Mouse (Mus musculus) lung, embryonic 16.5 days (tissue): ENCODE data around the gene Trhr2. TPM values are rescaled to one million over a fixed set of nuclear protein-coding genes. Genes with fewer than 3 reads are reported as not detected.

ENCODE experiments used
- ATAC-seq: fragments of 200-750 bp; cut with Nextera tagmentation; 2 replicates; pipeline ENCODE4 v1.8.0; 2017; ENCODE audit warnings: low read depth, mild to moderate bottlenecking, moderate library complexity
- H3K27ac ChIP-seq: fragments of 300-500 bp; sonication (generic); 2 replicates; pipeline ENCODE4 v1.5.1; 2014; ENCODE audit warnings: mild to moderate bottlenecking, control low read depth, low read length
- H3K27me3 ChIP-seq: fragments of 300-500 bp; sonication (generic); 2 replicates; pipeline ENCODE4 v1.6.1; 2014; ENCODE audit warnings: low read depth, low read length, mixed read lengths; ENCODE audit not compliant: control insufficient read depth, insufficient read depth
- H3K36me3 ChIP-seq: fragments of 300-500 bp; sonication (generic); 2 replicates; pipeline ENCODE4 v1.6.1; 2014; ENCODE audit warnings: low read length; ENCODE audit not compliant: control insufficient read depth, insufficient read depth
- H3K4me1 ChIP-seq: fragments of 300-500 bp; sonication (generic); replicated peaks from 2 replicates; pipeline ENCODE4 v1.6.1; 2014; ENCODE audit warnings: low read length, mixed read lengths; ENCODE audit not compliant: control insufficient read depth, insufficient read depth
- H3K4me2 ChIP-seq: fragments of 300-500 bp; sonication (generic); 2 replicates; pipeline ENCODE4 v1.6.1; 2014; ENCODE audit warnings: low read depth, low read length, control low read depth
- H3K4me3 ChIP-seq: fragments of 300-500 bp; sonication (generic); 2 replicates; pipeline ENCODE4 v1.5.1; 2014; ENCODE audit warnings: mild to moderate bottlenecking, low read length, control low read depth
- H3K9ac ChIP-seq: fragments of 300-500 bp; sonication (generic); 2 replicates; pipeline ENCODE4 v1.6.1; 2014; ENCODE audit warnings: low read length, control low read depth
- H3K9me3 ChIP-seq: fragments of 300-500 bp; sonication (generic); 2 replicates; pipeline ENCODE4 v1.6.1; 2016; ENCODE audit warnings: low read length; ENCODE audit not compliant: control insufficient read depth
- WGBS: fragments of 180-500 bp; shearing (Covaris S2); extraction: QIAGEN DNeasy Blood & Tissue Kit; methylation state at CpG from one replicate; pipeline ENCODE4 v1.1.7; 2014; 5-methylcytosine and 5-hydroxymethylcytosine counted together
- polyA plus RNA-seq: library from polyadenylated mRNA; unstranded; fragments of >200 nt; fragmentation: Nextera tagmentation; extraction: Ambion mirVana; gene quantifications from 2 replicates; pipeline ENCODE4 v1.2.1, GENCODE M21; 2015

Trhr2 gene
- polyA plus RNA-seq, 1 experiment from 2014 or later: not detected

- H3K36me3 ChIP-seq: peaks cover 4% of the 10 kb centered on the region; the same call in 1 of the 2 replicates
- peak within 1 kb of the TSS; percentile 85 for H3K4me2 ChIP-seq
- H3K9ac ChIP-seq: peak within 1 kb of the TSS; percentile 93
- H3K9me3 ChIP-seq: no peaks in the 10 kb centered on the region
- peak; percentile 97 for ATAC-seq
- peak within 1 kb of the TSS; percentile 92 for H3K4me3 ChIP-seq
- H3K27me3 ChIP-seq: no peaks in the 10 kb centered on the region
- H3K4me1 ChIP-seq: peaks cover 15% of the 10 kb centered on the region
- peak within 1 kb of the TSS; percentile 93 for H3K27ac ChIP-seq
- under 1% methylated on average over 88 of the region's 107 CpGs for WGBS
Observed at GRCm38 (mm10) chr8:122376365-122377231, 16.1 kb upstream of the Trhr2 start, which contains the start of gene Zc3h18. Gene Zc3h18 (plus strand): TSS chr8:122376609.

- Histone ChIP-seq H3K4me2 (peak overlapping the region; percentile 70), H3K9me3 (no peaks in the 10 kb centered on the region), H3K4me3 (peak overlapping the region; percentile 92), H3K36me3 (peaks cover 4% of the 10 kb centered on the region; the same call in 1 of the 2 replicates), H3K4me1 (peaks cover 15% of the 10 kb centered on the region), H3K27ac (0 out of 2 replicates have a peak overlapping the region, but pooled peaks have one; percentile 57), H3K9ac (peak overlapping the region; percentile 58; the same call in 1 of the 2 replicates), H3K27me3 (no peaks in the 10 kb centered on the region)
- ATAC-seq: peak; percentile 6
- whole genome bisulfite sequencing: 23% methylated on average over 13 of the region's 13 CpGs
Observed at GRCm38 (mm10) chr8:122375751-122376364, 15.3 kb upstream of the Trhr2 start.

DNA sequence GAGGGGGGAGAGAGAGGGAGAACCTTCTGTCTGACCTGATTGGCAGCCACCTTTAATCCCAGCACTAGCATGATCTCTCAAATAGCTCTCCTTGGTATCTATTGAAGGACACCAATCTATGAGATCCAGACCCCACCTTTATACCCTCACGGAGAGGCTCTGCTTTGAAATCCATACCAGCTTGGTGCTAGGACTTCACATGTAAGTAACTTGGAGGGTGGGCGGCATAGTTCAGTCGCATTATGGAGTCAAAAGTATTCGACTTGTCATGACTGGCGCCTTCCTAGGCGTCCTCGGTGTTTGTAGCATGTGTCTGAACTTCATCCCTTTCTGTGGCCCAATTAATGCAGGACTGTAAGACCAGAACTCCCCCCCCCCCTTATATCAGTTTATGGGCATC, 14.8 kb upstream of the Trhr2 start:
- no peak overlapping the region for H3K9ac ChIP-seq
- H3K4me3 ChIP-seq: no peak overlapping the region
- no peak for ATAC-seq
- H3K4me2 ChIP-seq: no peak overlapping the region
- H3K4me1 ChIP-seq: peaks cover 15% of the 10 kb centered on the region
- H3K9me3 ChIP-seq: no peaks in the 10 kb centered on the region
- peaks cover 4% of the 10 kb centered on the region; the same call in 1 of the 2 replicates for H3K36me3 ChIP-seq
- 92% methylated on average over 7 of the region's 7 CpGs for WGBS
- no peak overlapping the region for H3K27ac ChIP-seq
- H3K27me3 ChIP-seq: no peaks in the 10 kb centered on the region

DNA sequence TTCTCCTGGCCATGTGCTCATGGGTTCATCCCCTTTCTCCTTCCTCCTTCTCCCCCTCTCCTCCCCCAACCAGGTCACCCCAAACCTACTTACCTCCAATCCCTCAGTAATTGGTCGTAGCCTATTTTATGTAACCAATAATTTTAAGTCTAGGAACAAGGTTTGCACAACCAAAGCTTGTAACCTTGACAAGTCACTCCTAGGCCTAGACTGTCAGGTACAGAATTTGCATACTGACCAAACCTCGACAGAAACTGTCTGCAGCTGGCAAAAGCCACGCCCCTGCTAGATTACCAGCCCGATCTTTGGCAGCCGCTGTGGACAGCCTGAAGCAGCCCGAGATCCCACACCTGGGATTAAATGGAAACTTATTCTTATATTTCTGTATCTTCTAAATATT, 11.2 kb upstream of the Trhr2 start:
- no peaks in the 10 kb centered on the region for H3K9me3 ChIP-seq
- H3K36me3 ChIP-seq: no peaks in the 10 kb centered on the region
- H3K4me3 ChIP-seq: no peak overlapping the region
- H3K4me1 ChIP-seq: peaks cover 10% of the 10 kb centered on the region
- no peak overlapping the region for H3K27ac ChIP-seq
- WGBS: 68% methylated on average over 6 of the region's 6 CpGs
- ATAC-seq: no peak
- no peak overlapping the region for H3K4me2 ChIP-seq
- H3K27me3 ChIP-seq: no peaks in the 10 kb centered on the region
- no peak overlapping the region for H3K9ac ChIP-seq

GRCm38 (mm10) chr8:122369665-122370064, 9.1 kb upstream of the Trhr2 start:
- Histone ChIP-seq H3K9ac (no peak overlapping the region), H3K9me3 (no peaks in the 10 kb centered on the region), H3K4me2 (no peak overlapping the region), H3K27me3 (no peaks in the 10 kb centered on the region), H3K36me3 (no peaks in the 10 kb centered on the region), H3K4me1 (peaks cover 6% of the 10 kb centered on the region), H3K4me3 (no peak overlapping the region), H3K27ac (no peak overlapping the region; the same call in 1 of the 2 replicates)
- ATAC-seq: peak; percentile 88
- WGBS: 4% methylated on average over 9 of the region's 9 CpGs

- 47% methylated on average over 10 of the region's 10 CpGs for WGBS
- Histone ChIP-seq H3K4me1 (peaks cover 6% of the 10 kb centered on the region), H3K27me3 (no peaks in the 10 kb centered on the region; the same call in 1 of the 2 replicates), H3K36me3 (no peaks in the 10 kb centered on the region), H3K9ac (no peak overlapping the region), H3K9me3 (no peaks in the 10 kb centered on the region), H3K4me2 (no peak overlapping the region), H3K27ac (peak overlapping the region; percentile 30; the same call in 1 of the 2 replicates), H3K4me3 (no peak overlapping the region)
- ATAC-seq: no peak
Observed at GRCm38 (mm10) chr8:122368494-122368893, 7.9 kb upstream of the Trhr2 start.

GRCm38 (mm10) chr8:122362967-122363366, 2.4 kb upstream of the Trhr2 start:
- H3K36me3 ChIP-seq: no peaks in the 10 kb centered on the region
- WGBS: 34% methylated on average over 8 of the region's 8 CpGs
- no peaks in the 10 kb centered on the region; the same call in 1 of the 2 replicates for H3K27me3 ChIP-seq
- no peaks in the 10 kb centered on the region for H3K9me3 ChIP-seq
- no peak overlapping the region for H3K4me2 ChIP-seq
- H3K4me3 ChIP-seq: no peak overlapping the region
- H3K4me1 ChIP-seq: no peaks in the 10 kb centered on the region
- no peak for ATAC-seq
- H3K9ac ChIP-seq: no peak overlapping the region
- no peak overlapping the region for H3K27ac ChIP-seq

- H3K27me3 ChIP-seq: no peaks in the 10 kb centered on the region; the same call in 1 of the 2 replicates
- no peak overlapping the region for H3K4me3 ChIP-seq
- H3K9ac ChIP-seq: no peak overlapping the region
- no peaks in the 10 kb centered on the region for H3K9me3 ChIP-seq
- ATAC-seq: no peak
- H3K4me1 ChIP-seq: no peaks in the 10 kb centered on the region
- no peak overlapping the region for H3K27ac ChIP-seq
- no peaks in the 10 kb centered on the region for H3K36me3 ChIP-seq
- WGBS: 34% methylated on average over 5 of the region's 5 CpGs
- no peak overlapping the region for H3K4me2 ChIP-seq
Observed at GRCm38 (mm10) chr8:122362271-122362670, 1.7 kb upstream of the Trhr2 start.

DNA sequence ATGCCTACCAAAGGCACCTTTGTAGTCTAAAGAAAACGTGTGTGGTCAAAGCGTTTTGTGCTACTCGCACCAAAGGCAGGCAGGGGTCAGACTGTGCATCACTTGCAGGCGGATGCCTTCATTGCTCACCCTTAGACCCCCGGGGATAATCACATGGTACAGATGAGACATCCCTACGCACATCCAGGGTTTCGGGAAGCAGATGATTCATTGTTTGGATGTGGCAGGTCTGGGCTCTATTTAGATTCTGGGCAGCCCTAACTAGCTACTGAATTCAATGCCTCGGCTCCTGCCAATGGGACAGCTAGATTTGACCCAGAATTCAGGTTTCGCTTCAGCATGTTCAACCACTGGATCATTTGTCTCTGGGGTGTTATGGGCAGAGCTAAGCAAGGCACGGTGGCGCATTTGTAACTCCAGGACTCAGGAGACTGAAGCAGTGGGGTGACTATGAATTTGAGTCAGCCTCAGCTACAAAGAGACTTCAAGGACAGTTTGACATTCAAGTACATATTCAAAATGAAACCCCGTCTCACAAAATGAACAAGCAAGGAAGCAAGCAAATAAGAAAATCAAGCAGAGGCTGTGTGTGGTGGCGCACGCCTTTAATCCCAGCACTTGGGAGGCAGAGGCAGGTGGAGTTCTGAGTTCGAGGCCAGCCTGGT, 1.3 kb downstream of the Trhr2 start:
- Histone ChIP-seq H3K9ac (no peak overlapping the region), H3K9me3 (no peaks in the 10 kb centered on the region), H3K27ac (no peak overlapping the region), H3K4me2 (no peak overlapping the region), H3K36me3 (no peaks in the 10 kb centered on the region), H3K4me3 (no peak overlapping the region), H3K27me3 (no peaks in the 10 kb centered on the region; the same call in 1 of the 2 replicates), H3K4me1 (peaks cover 9% of the 10 kb centered on the region; the same call in 1 of the 2 replicates)
- no peak for ATAC-seq
- WGBS: 72% methylated on average over 15 of the region's 15 CpGs
